Mouse (Mus musculus) layer of hippocampus, postnatal 14 days (tissue): ENCODE measurements around the gene Nrxn2. TPM values are rescaled to one million over a fixed set of nuclear protein-coding genes. Genes with fewer than 3 reads are reported as not detected.

ENCODE experiments used
- DNase-seq, 2 experiments: peaks; one replicate each; pipeline ENCODE4 v3.0.0; 2021 to 2022; ENCODE audit warnings: low spot score in 2 of 2, mixed read lengths in 1 of 2
- long read RNA-seq, 2 experiments: library from polyadenylated mRNA; stranded (forward); transcript quantifications; one replicate each; pipeline ENCODE4 v2.0.0; 2021
- total RNA-seq, 2 experiments: library from RNA; stranded (reverse); gene quantifications; 2 replicates each; pipeline ENCODE4 v1.2.3; 2021

Nrxn2 gene
- 100 to 1,000 TPM; 549 to 577 TPM for total RNA-seq
- long read RNA-seq, experiment 1, partial matches to known transcripts = 31 of 61 reads
- long read RNA-seq, experiment 1, other reads (novel, unspliced or antisense) = 28 of 61 reads
- long read RNA-seq, experiment 2, partial matches to known transcripts = 7 of 93 reads
- long read RNA-seq, experiment 2, other reads (novel, unspliced or antisense) = 84 of 93 reads

DNA sequence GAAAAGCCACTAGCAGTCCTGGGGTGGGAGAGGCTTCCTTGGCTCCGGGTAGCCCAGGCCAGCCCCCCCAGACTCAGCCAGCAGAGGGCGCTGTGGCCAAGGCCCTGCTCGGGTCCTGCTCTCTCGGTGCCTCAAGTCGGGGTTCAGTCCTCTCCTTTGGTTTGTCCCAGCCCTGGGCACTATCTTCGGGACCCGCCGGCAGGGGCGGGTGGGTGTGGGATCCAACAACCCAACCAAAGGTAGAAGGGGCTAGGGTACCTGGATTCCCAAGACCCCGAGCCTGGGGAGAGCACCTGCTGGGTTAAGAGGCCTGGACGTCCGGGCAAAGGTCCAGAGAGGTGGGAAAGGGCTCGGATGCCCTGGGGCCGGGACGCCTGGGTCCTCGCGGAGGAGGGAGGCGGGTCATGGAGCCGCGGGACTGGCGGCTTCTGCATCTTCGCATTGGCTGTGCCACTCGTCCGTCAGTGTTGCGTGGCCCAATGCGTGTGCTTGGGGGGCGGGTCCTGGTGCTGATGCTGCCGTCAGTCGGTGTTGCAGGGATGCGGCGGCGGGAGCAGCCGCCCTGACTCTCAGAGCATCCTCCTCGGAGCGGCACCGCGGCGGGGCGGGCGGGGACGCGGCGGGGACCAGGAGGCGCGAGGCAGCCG is at the start of gene Nrxn2:
Nrxn2 (plus strand) TSS at position 499 of the 647 bp plus-strand sequence.
- peak; percentile 92 to 95 for DNase-seq

DNA sequence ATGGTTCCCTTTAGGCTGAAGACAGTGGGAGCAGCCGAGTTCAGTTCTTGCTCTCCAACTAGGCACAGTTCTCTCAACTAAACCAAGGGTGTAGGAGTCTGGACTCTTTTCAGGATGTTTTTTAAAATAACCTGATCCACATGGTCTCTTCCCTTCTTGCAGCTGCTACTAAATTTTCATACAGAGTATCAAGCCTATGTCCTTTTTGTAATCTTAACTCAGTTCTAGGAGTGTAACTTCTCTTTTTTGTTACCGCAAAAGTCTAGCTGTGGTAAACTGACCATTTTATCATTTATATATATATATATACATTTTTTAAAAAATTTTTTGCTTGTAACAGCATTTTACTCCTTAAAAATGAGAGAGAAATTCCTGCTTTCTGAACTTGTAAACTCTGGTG is 48.4 kb upstream of the Nrxn2 start:
- no peak for DNase-seq

DNA sequence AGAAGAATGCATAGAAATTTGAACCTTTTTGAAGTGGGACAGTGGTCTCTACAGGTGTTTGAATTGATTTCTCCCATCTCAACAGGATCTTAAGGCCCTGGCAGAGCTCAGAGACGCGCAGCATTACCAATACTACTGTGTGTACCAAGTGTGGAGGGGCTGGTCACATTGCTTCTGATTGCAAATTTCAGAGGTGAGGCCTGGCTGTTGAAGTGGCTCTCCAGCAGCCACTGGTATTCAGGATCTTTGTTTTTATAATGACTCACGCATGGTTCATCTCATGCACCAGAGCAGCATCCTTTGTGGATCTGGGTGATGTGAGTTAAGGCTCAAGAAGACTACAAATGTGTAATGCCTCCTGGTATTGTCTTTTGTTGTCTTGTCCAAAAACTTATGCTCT is 46.1 kb upstream of the Nrxn2 start:
- DNase-seq = no peak

DNA sequence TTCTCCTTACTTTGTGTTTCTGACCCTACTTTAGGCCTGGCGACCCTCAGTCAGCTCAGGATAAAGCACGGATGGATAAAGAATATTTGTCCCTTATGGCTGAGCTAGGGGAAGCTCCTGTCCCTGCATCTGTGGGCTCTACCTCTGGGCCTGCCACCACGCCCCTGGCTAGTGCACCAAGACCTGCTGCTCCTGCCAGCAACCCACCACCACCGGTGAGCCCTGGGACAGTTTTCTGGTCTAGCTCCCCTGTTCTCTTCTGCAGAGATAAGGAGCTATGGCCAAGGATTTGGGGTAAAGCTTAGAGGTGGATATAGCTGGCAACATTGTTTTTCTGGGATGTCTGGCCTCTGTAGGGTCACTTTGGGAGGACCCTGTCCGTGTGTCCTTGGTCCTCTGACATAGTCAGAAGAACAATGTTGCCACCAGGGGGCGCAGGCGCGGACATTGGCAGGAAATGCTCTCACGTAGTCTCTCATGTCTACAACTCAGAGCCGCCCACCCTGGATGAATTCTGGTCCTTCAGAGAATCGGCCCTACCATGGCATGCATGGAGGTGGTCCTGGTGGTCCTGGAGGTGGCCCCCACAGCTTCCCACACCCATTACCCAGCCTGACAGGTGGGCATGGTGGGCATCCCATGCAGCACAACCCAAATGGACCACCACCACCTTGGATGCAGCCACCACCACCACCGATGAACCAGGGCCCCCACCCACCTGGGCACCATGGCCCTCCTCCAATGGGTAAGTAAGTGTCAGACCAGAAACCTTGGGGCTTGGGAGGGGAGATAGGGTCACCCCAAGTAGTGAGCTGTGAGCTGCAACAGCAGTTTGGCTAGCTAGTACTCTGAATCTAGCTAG is 44.8 kb upstream of the Nrxn2 start:
- peak; percentile 72 to 81 for DNase-seq

DNA sequence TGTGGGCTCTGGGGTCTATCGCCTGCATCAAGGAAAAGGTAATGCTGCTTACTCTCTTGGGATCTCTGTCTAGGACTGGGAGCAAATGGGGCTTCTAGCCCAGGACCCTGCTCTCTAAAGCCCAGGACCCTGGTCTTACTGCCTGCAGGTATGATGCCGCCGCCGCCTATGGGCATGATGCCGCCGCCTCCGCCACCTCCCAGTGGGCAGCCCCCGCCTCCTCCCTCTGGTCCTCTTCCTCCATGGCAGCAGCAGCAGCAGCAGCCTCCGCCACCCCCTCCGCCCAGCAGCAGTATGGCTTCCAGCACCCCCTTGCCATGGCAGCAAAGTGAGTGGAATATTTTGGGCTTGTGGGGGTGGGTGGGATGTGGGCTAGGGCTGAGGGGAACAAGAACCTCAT is 44.0 kb upstream of the Nrxn2 start:
- no peak for DNase-seq

DNA sequence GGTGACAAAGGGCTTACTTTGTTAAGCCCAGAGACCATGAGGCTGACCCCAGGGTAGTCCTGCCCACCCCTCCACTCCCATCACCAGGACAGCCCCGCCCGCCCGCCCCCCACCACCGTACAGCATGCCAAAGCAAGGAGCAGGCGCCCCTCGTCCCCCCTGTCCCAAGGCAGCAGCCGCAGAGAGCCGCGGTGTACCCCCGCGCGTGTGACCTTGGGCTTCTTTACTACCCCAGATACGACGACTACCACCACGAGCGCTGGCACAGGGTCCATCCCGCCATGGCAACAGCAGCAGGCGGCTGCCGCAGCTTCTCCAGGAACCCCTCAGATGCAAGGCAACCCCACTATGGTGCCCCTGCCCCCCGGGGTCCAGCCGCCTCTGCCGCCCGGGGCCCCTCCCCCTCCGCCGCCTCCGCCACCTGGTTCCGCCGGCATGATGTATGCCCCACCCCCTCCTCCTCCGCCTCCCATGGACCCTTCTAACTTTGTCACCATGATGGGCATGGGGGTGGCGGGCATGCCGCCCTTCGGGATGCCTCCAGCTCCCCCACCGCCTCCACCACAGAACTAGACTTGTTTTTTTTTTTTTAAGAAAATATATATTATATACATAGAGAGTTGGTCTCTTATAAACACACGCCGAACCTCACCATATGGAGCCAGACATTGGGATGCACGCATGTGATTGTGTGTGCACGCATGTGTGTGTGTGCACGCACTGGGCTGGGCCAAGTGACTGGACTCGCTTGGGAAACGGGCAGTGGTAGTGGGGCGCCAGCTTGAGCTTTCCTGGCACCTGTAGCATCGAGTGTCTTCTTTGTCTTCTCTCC is 42.9 kb upstream of the Nrxn2 start:
- no peak for DNase-seq

DNA sequence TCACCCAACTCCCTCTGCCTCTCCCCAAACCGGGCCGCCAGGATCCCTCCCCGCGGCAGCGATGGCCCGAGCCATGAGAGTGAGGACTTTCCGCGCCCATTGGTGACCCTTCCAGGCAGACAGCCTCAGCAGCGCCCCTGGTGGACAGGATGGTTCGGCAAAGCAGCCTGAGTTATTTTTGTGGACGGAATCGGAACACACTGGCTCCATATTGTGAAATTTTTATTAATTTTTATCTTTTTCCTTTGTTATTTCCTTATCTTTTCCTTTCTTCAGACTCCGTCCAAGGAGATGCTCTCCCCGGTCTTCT is 42.3 kb upstream of the Nrxn2 start:
- DNase-seq = peak in 1 of 2 experiments; percentile 56

DNA sequence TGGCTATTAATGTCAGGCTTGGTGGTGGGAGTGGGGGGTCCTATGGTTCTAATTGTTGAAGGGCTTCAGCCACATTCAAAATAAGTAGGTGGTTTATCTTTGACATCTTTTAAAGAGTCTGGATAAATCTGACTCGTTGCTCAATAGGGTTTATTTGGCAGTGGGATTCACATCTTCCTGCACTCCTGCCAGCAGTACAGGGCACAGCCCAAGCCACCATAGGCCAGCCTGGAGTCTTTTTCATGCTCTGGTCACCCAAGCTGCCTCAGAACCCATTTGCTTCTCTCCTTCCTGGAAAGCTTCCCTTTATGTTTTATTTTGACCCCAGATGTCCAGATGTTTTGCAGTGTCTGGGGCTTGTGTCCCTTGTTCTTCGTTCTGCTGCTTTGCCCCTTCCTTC is 41.9 kb upstream of the Nrxn2 start:
- no peak for DNase-seq

DNA sequence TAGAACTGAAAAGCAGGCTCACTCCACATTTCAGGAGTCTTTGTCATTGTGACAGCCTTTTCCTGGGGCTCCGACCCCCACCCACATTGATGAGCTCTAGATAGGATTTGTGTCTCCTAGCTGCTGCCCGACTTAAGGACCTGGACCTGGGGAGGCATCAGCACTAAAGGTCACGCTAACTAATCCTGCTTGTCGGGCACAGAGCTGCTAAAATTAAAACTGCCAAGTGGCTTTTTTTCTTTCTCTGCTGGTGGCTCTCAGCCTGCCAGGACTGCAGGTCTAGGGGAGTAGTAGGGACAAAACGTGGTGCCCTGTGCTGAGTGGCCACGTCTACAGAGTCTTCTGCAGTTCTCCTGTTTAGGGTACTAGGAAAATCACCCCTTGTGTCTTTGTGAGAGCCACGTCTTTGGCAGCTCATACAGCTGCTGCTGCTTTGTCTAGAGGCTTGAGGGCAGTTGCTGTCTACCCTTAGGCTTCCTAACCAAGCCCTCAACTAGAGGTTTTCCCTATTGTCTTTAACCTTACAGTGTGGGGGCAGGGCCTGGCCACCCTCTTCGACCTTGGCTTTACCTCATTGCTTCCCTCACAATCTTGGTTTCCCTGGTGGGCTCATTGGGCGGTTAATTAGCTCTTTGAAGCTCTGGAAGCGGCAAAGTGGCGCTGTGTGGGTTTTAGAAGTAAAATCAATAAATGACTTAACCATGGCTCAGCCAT is 41.0 kb upstream of the Nrxn2 start:
- no peak for DNase-seq

DNA sequence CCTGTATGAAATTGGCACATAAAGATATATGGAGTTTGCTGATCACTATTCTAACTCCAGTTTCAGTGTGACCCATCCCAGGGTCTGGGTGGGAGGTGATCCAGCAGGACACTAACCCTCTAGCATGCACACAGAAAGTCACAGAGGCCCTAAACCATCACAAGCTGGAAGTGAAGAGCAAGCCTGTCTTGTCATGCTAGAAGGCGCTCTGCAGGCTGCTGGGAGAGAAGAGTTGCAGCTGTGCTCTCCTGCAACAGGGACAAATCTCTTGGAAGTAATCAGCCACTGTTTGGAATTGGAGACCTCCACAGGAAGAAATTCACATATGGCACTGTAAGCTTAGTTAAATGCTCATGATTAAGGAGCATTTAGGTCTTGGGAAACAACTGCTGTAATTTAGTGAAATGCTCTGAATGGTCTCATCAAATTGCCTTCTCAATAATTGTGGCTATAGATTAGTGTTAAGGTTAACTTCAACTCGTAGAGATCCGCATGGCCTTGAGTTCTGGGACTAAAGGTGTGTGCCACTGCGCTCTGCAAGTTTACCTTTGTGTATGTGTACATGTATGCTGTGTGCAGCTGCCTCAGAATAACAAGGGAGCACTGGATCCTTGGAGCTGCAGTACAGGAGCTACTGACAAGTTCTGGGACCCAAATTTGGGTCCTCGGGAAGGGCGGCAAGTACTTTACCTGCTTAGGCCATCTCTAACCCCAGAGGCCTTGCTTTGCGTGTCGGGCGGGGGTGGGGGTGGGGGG is 37.9 kb upstream of the Nrxn2 start:
- DNase-seq = no peak

DNA sequence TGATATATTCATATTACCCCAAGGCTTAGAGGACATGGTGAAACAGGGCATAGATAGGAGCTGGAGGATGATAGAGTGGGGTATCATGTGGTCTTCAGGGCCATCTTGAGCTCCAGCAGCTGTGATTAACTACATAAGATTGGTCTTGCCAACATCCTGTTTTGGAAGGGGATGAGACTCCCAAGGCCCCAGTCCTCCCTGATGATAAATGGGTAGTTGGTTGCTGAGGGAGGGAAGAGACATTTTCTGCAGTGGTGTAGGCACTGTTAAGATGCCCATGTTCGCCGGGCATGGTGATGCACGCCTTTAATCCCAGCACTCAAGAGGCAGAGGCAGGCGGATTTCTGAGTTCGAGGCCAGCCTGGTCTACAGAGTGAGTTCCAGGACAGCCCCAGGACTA is 37.3 kb upstream of the Nrxn2 start:
- DNase-seq = no peak

DNA sequence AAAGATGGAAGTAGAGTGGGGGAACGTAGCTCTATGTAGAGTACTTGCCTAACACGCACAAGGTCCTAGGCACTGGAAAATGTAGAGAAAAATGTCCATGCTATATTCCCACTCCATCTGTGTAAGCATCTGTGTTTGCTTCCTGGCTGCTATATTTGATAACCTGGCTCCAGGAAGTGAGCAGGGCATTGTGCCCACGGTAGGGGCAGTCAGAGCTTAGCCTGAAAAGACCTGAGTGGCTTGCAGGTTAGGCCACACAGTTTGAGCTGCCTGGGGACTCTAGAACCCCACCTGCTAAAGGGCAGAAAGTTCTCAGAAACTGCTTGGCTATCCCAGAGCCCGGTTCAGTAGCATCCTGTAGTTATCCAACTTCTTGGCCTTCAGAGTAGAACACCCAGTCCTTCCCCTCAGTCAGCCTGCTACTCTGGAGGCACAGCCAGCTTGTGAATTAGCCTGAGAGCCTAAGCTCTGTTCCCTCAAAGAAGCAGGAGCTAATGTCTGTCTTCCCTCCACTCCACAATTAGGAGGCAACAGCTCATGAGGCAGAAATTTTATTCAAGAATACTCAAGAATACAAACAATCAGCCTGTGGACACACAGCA is 36.1 kb upstream of the Nrxn2 start:
- DNase-seq = no peak

DNA sequence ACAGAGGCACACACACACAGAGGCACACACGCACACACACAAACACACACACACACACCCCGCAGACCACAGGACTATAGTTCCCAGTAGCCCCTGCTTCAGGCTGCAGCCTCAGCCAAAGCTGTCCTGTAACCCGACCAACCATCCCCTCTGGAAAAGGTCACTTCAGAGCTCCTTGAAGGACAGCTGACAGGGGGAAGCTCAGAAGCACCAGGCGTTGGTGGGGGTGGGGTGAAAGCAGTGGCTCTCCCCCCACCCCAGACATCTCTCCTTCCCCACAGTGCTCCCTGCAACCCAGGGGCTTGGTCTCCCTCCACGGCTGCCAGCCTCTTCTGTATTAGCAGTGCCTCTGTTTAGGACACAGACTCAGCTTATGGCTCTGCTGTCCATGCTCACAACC is 35.1 kb upstream of the Nrxn2 start:
- no peak for DNase-seq

DNA sequence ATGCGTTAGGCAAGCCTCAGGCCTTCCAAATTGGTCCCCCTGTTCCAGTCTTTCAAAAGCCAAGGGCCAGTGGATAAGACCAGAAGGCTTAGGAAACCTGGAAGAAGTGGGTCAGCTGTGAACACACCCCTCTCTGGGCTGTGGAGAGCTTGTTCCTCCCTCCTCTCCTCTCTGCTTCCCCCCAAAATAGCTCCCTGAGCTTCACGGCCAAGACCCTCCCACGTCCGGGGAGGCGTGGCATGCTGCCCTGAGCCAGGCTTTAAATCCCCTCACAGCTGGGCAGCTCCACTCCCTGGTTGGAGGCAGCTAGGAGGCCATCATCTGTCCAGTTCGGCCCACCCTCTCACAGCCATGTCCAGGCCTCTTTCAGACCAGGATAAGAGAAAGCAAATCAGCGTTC is 34.4 kb upstream of the Nrxn2 start, which contains the start of gene Pygm:
Pygm (plus strand) TSS at position 272 of the 400 bp plus-strand sequence.
- DNase-seq = no peak

DNA sequence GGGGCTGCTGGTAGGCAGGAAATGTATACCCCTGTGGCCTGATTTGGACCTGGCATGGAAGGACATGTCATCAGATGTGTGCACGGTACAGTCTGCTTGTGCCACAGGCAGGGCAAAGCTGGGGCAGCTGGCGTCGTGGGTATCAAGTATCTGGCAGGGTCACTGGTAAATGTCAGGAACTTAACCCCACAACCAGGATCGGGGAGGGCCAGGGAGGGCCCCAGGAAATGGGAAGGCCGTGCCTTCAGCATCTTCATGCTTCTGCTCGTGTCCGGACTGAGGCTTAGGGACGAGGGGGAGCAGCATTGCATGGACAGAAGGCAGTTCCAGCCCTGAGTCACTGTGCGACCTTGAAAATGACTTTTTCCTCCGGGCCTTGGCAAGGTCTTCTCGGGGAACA is 33.6 kb upstream of the Nrxn2 start:
- DNase-seq = no peak

DNA sequence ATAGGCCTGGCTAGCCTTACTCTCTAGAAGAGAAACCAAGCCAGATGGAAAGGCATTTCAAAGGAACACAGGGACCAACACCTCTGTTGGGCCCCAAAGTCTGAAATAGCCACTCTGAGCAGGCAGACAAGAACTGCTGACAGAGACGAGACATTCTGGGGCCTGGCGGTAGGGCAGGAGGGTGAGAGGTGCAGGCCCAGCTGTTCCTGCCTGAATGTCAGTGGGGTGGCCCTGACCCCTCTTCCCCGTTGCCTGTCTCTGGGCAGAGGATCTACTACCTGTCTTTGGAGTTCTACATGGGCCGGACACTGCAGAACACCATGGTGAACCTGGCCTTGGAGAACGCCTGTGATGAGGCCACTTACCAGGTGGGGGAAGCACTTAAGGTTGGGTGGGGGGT is 33.1 kb upstream of the Nrxn2 start:
- DNase-seq = no peak

DNA sequence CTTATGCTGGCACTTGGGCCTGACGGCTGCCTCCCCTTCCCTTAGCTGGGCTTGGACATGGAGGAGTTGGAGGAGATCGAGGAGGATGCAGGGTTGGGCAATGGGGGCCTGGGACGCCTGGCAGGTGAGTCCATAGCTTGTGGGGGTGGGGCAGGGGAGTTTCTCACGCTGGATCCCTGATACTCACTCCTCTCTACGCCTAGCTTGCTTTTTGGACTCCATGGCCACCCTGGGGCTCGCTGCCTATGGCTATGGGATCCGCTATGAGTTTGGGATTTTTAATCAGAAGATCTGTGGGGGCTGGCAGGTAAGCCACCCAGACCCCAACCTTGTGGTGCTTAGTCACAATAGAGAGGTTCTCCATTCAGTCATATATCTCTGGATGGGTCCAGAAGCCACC is 32.7 kb upstream of the Nrxn2 start:
- DNase-seq = no peak

DNA sequence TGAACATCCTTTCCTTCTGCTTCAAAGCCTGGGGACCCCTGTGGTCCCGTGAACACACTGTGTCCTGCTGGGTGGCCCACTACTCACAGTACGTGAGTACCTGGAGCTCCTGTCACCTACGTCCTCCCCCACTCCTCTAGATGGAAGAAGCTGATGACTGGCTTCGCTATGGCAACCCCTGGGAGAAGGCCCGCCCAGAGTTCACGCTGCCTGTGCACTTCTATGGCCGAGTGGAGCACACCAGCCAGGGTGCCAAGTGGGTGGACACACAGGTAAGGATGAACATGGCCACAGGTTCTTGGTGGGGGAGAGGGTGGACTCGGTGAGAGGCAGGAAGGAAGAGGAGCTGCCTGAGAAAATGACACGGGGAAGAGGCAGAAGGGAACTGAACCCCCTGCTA is 32.3 kb upstream of the Nrxn2 start:
- DNase-seq = no peak

DNA sequence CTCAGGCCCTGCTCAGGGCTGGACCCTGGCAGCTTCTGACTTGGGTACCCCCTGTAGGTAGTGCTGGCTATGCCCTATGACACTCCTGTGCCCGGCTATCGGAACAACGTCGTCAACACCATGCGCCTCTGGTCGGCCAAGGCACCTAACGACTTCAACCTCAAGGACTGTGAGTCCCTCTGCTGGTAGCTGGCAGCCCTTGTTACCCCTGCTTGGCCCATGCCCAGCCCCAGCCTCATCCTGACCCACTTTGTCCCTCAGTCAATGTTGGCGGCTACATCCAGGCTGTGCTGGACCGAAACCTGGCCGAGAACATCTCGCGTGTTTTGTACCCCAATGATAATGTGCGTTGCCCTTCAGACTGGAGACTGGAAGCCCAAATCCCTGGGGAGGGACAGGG is 30.5 kb upstream of the Nrxn2 start:
- no peak for DNase-seq

DNA sequence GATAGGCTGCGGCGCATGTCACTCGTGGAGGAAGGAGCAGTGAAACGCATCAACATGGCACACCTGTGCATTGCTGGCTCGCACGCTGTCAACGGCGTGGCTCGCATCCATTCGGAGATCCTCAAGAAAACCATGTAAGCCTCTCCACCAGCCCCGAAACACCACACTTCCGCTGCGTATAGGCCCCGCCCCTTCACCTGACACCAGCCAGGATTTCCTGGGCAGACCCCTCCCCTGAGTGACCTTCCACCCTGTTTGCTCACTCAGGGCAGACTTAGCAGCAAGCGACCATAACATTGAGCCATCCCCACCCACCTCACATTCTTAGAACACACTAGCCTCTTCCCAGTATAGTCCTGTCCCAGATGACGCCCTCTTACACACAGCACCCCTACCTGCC is 28.7 kb upstream of the Nrxn2 start:
- DNase-seq = no peak
